Mouse (Mus musculus): Measurements from ENCODE around the gene Dis3l. TPM values are rescaled to one million over a fixed set of nuclear protein-coding genes. Genes with fewer than 3 reads are reported as not detected.
"Not testable (repeated sequence)": the region's sequence is repeated elsewhere in the genome, so short reads cannot be mapped to it uniquely, and the experiment has no call there.

Dis3l gene
- polyA plus RNA-seq, 3 experiments from 2014 or later, result 9.5 to 11.8 (median 11.2) TPM

GRCm38 (mm10) chr9:64314696-64315095, 26.4 kb downstream of the Dis3l start:
- no peak for ATAC-seq

DNA sequence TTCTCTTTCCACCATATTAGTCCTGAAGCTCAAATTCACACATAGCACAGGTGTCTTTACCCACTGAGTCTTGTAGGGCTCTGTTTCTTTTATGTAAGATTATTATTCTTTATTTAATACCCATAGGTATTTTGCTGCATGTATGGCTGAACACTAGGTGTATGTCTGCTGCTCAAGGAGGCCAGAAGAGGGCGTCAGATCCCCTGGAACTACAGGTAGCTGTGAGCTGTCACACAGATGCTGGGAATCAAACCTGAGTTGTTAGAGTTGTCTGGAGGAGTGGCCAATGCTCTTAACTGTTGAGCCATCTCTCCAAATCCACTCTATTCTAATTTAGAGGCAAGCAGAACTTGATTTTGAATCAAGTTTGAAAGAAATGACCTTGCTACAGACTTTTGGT, 29.0 kb downstream of the Dis3l start:
- ATAC-seq, result no peak

DNA sequence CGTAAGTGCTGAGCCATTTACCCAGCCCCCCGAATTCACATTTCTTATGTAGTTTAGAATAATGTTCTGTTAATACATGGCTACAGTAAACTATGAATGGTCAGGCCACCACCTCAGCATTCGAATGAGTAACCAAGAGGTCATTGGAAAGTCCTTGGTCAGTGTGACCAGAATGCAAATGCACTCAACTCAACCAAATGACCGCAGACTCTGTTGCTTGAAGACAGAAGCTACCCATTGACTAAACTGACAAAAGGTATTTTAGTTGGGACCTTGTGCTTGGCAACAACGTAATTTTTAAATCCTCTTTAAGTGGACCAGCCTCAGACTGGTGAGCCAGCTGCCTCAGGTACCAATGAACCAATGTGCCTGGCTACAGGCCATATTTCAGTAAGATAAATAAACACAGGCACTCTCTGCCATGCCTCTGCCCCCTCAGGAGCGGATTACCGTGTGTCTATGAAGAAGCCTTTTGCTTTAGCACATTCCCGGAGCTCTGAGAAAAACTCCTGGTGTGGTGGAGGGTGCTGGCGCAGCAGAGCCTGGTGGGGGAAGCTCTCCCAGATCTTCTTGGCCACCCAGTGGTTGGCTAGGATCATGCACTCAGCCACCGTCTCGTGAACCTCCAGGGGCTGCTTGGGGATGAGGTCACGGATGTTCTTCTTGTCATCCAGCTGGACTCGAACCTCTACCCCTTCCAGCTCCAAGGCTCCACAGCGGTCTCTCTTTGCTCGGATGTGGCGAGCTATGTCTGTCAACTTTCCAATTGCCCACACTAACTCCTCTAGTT, 29.9 kb downstream of the Dis3l start:
- no peak for ATAC-seq

- ATAC-seq, result no peak
These were observed 34.4 kb downstream of the Dis3l start for GRCm38 (mm10) chr9:64306476-64307312.

GRCm38 (mm10) chr9:64303086-64303485, 38.0 kb downstream of the Dis3l start:
- not testable (repeated sequence) for ATAC-seq

- ATAC-seq, result no peak
These were observed 58.6 kb downstream of the Dis3l start for GRCm38 (mm10) chr9:64282404-64282987.

- ATAC-seq, result no peak
These were observed 59.3 kb downstream of the Dis3l start for GRCm38 (mm10) chr9:64281781-64282178.

DNA sequence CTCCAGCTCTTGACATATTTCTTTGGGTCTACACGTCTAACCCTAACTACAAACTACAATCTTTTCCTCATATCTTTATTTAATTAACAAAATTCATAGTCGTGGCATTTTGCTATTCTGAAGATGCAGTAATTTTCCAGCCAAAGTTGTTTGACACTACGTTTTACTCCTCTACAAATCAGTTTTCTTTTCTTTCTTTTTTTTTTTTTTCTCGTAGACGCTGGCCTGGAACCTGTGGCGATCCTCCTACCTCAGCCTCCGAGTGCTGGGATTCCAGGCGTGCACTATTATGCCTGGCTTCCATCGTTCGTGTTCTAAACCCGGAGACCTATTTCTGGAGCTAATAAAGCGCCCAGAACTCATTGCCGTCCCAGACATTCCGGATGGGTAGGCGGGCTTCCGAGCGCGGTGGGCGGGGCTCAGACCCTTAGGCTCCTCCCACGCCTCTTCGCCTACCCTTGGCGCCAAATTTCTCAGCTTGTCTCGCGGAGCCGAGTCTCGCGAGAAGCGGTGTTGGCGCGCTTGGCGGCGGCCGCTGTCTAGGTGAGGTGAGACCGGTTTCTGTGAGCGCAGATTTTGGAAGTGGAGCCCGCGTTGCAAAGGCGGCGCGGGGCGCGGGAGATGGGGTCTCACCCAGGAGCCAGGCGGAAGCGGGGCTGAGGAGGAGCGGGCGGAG, 59.8 kb downstream of the Dis3l start, which contains the start of gene Tipin:
Gene Tipin (plus strand): TSS at position 477 of the 676 bp plus-strand sequence.
- peak; percentile 96 for ATAC-seq

- ATAC-seq, result no peak
These were observed 62.3 kb downstream of the Dis3l start for GRCm38 (mm10) chr9:64278665-64279310.

GRCm38 (mm10) chr9:64277706-64278105, 63.4 kb downstream of the Dis3l start:
- ATAC-seq, result no peak

DNA sequence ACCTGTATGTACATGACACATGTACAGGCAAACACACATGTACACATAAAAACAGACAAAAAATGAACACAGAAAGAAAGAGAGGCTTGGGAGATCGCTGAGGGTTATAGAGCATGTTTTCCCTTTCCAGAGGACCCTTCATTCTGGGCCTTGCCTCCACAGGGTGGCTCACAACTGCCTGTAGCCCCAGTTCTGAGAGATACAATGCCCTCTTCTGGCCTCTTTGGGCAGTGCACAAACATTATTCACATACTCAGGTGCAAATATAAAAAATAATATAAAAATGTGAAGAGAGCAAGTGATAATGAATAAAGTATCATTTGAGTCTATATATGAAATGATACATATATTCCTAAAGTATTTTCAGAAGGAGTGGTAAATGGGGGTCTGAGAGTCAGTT, 66.2 kb downstream of the Dis3l start:
- ATAC-seq, result no peak

DNA sequence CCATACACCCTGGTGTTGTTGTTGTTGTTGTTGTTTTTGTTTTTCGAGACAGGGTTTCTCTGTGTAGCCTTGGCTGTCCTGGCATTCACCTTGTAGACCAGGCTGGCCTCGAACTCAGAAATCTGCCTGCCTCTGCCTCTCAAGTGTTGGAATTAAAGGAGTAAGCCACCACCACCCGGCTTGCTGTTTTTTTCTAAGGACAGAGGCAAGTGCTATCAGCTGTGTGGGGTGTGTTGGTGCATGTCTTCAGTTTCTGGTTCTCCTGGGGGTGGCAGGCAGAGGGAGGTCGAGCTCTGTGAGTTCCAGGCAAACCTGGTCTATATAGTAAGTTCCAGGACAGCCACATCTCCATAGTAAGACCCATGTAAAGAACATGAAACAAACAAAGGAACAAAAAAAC, 66.8 kb downstream of the Dis3l start:
- no peak for ATAC-seq

GRCm38 (mm10) chr9:64273757-64274156, 67.3 kb downstream of the Dis3l start:
- ATAC-seq, result no peak

GRCm38 (mm10) chr9:64272611-64273010, 68.5 kb downstream of the Dis3l start:
- ATAC-seq, result no peak

GRCm38 (mm10) chr9:64271249-64271648, 69.8 kb downstream of the Dis3l start:
- no peak for ATAC-seq

DNA sequence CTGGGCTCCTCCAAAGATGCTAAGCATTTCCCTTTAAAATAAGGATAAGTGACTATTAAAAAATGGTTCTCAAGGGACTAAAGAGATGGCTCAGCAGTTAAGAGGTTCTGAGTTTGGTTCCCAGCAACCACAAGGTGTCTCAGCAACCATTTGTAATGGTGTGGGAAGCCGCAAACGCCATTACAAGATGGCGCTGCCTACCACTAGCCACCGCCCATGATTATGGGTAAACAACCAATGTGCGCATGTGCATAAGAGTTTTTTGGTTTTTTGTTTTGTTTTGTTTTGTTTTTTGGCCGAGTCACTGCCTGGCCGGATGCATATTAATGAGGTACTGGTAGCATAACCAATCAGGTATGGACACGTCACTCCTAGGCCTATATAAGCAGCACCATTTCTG, 72.3 kb downstream of the Dis3l start:
- not testable (repeated sequence) for ATAC-seq

GRCm38 (mm10) chr9:64268196-64268595, 72.9 kb downstream of the Dis3l start:
- ATAC-seq, result no peak

- no peak for ATAC-seq
These were observed 73.9 kb downstream of the Dis3l start for GRCm38 (mm10) chr9:64267231-64267630.

DNA sequence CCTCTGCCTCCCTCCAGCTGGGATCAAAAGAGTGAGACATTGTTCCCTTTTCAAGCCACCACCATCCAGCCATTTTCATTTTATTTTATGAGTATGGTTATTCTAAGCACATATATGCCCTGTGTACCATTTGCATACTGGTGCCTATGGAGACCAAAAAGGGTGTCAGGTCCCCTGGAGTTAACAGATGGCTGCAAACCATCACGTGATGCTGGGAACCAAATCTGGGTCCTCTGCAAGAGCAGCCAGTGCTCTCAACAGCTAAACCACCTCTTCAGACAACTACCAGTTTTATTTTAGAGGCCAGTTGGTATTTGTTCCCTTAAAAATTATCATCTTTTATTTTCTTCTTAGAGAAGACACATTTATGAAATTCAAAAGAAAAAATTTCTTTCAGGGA, 76.3 kb downstream of the Dis3l start:
- no peak for ATAC-seq

DNA sequence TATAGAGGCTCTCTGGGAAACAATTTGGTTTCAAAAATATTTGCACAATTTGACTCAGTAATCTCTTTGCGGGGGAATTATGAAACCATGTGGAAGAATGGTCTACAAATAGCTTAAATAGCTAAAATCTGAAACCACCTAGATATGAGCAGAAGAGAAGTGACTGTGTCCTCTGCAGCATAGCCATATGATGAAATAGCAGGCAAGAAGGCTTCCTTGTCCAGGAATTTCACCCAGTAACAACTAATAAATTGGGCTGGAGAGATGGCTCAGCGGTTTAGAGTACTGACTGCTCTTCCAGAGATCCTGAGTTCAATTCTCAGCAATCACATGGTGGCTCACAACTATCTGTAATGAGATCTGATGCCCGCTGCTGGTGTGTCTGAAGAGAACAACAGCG, 80.1 kb downstream of the Dis3l start:
- ATAC-seq, result no peak

DNA sequence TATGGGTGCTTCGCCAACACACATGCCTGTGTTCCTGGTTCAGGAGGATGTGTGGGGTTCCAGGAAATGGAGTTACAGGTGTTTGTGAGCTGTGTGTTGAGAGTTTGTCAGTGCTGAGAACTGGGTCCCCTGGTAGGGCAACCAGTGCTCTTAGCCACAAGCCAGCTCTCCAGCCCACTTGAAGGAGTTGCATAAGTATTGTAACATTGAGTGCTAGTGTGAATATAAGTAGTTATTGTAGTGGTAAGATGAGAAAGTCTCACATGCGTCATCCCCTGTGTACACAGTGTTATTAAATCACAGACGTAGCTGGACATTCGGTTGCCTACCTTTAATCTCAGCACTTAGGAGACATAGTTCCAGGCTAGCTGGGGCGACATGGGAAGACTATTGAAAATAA, 81.2 kb downstream of the Dis3l start:
- no peak for ATAC-seq

Measured in inflammation-experienced regulatory T-cells, adult 6 months (primary cell).